Mouse (Mus musculus) forebrain, embryonic 14.5 days (tissue): ENCODE measurements around the gene Bach1. TPM values are rescaled to one million over a fixed set of nuclear protein-coding genes. Genes with fewer than 3 reads are reported as not detected.
A peak's percentile ranks its signal among the peaks of the same experiment; 100 is the strongest.

Experiments
- ATAC-seq: fragments of 200-750 bp; cut with Nextera tagmentation; 2 replicates; pipeline ENCODE4 v1.8.0; 2017; ENCODE audit warnings: mild to moderate bottlenecking, moderate library complexity
- DNase-seq: peaks from one replicate; pipeline ENCODE4 v3.0.0-alpha.2; 2015; ENCODE audit warnings: low spot score
- H3K27ac ChIP-seq: fragments of 300-500 bp; sonication (generic); 2 replicates; pipeline ENCODE4 v1.5.1; 2014; ENCODE audit warnings: low read depth, mild to moderate bottlenecking, control low read depth, low read length, moderate library complexity
- H3K27me3 ChIP-seq: fragments of 300-500 bp; sonication (generic); replicated peaks from 2 replicates; pipeline ENCODE4 v1.6.1; 2014; ENCODE audit warnings: low read length, control low read depth, mixed read lengths; ENCODE audit not compliant: control insufficient read depth, insufficient read depth
- H3K36me3 ChIP-seq: fragments of 300-500 bp; sonication (generic); 2 replicates; pipeline ENCODE4 v1.6.1; 2014; ENCODE audit warnings: low read length, control low read depth; ENCODE audit not compliant: control insufficient read depth, insufficient read depth
- H3K4me1 ChIP-seq: fragments of 300-500 bp; sonication (generic); 2 replicates; pipeline ENCODE4 v1.6.1; 2014; ENCODE audit warnings: antibody characterized with exemption, low read length, control low read depth; ENCODE audit not compliant: control insufficient read depth, insufficient read depth
- H3K4me2 ChIP-seq: fragments of 300-500 bp; sonication (generic); 2 replicates; pipeline ENCODE4 v1.6.1; 2014; ENCODE audit warnings: mild to moderate bottlenecking, control low read depth, low read length
- H3K4me3 ChIP-seq: fragments of 300-500 bp; sonication (generic); 2 replicates; pipeline ENCODE4 v1.5.1; 2014; ENCODE audit warnings: low read depth, low read length, control low read depth
- H3K9ac ChIP-seq: fragments of 300-500 bp; sonication (generic); 2 replicates; pipeline ENCODE4 v1.6.1; 2014; ENCODE audit warnings: mild to moderate bottlenecking, low read length, control low read depth, moderate library complexity
- H3K9me3 ChIP-seq: fragments of 300-500 bp; sonication (generic); replicated peaks from 2 replicates; pipeline ENCODE4 v1.6.1; 2016; ENCODE audit warnings: low read length, control low read depth, mixed read lengths; ENCODE audit not compliant: control insufficient read depth
- WGBS: fragments of 180-500 bp; shearing (Covaris S2); extraction: QIAGEN DNeasy Blood & Tissue Kit; methylation state at CpG from one replicate; pipeline ENCODE4 v1.1.7; 2014; 5-methylcytosine and 5-hydroxymethylcytosine counted together
- polyA plus RNA-seq: library from polyadenylated mRNA; unstranded; fragments of >200 nt; fragmentation: Nextera tagmentation; extraction: Ambion mirVana; gene quantifications from 2 replicates; pipeline ENCODE4 v1.2.1, GENCODE M21; 2014

The Bach1 gene
- polyA plus RNA-seq, 1 experiment from 2014 or later, result 17.2 TPM

GRCm38 (mm10) chr16:87734868-87735381 lies 36.2 kb downstream of the Bach1 start:
- no peaks in the 10 kb centered on the region for H3K9me3 ChIP-seq
- ATAC-seq, result no peak
- H3K36me3 ChIP-seq, result peaks cover 17% of the 10 kb centered on the region
- H3K9ac ChIP-seq, result no peak overlapping the region
- H3K4me2 ChIP-seq, result no peak overlapping the region
- no peak overlapping the region for H3K4me3 ChIP-seq
- H3K27me3 ChIP-seq, result no peaks in the 10 kb centered on the region
- H3K4me1 ChIP-seq, result no peaks in the 10 kb centered on the region
- no peak overlapping the region for H3K27ac ChIP-seq
- 88% methylated on average over 4 of the region's 4 CpGs for WGBS
- no peak for DNase-seq

GRCm38 (mm10) chr16:87736106-87736505 lies 37.4 kb downstream of the Bach1 start:
- peak; percentile 6 for DNase-seq
- Histone ChIP-seq H3K9me3 (no peaks in the 10 kb centered on the region), H3K4me2 (no peak overlapping the region), H3K36me3 (peaks cover 5% of the 10 kb centered on the region), H3K4me3 (no peak overlapping the region), H3K4me1 (no peaks in the 10 kb centered on the region), H3K9ac (no peak overlapping the region), H3K27me3 (no peaks in the 10 kb centered on the region), H3K27ac (no peak overlapping the region)
- WGBS, result 78% methylated on average over 11 of the region's 11 CpGs
- ATAC-seq, result no peak

- no peak overlapping the region for H3K9ac ChIP-seq
- no peak for ATAC-seq
- peaks cover 2% of the 10 kb centered on the region; the same call in 1 of the 2 replicates for H3K36me3 ChIP-seq
- 75% methylated on average over 8 of the region's 8 CpGs for WGBS
- H3K27ac ChIP-seq, result no peak overlapping the region
- DNase-seq, result no peak
- no peaks in the 10 kb centered on the region for H3K4me1 ChIP-seq
- no peak overlapping the region for H3K4me2 ChIP-seq
- no peak overlapping the region for H3K4me3 ChIP-seq
- no peaks in the 10 kb centered on the region for H3K9me3 ChIP-seq
- no peaks in the 10 kb centered on the region for H3K27me3 ChIP-seq
Measured at GRCm38 (mm10) chr16:87737296-87737695, 38.6 kb downstream of the Bach1 start.

GRCm38 (mm10) chr16:87737842-87738639 lies 39.3 kb downstream of the Bach1 start:
- WGBS, result 92% methylated on average over 21 of the region's 21 CpGs
- Histone ChIP-seq H3K9me3 (no peaks in the 10 kb centered on the region), H3K4me1 (no peaks in the 10 kb centered on the region), H3K36me3 (peaks cover 2% of the 10 kb centered on the region; the same call in 1 of the 2 replicates), H3K27me3 (no peaks in the 10 kb centered on the region), H3K9ac (no peak overlapping the region), H3K27ac (no peak overlapping the region), H3K4me2 (no peak overlapping the region), H3K4me3 (no peak overlapping the region)
- DNase-seq, result no peak
- no peak for ATAC-seq

- WGBS, result 88% methylated on average over 9 of the region's 9 CpGs
- Histone ChIP-seq H3K9me3 (no peaks in the 10 kb centered on the region), H3K4me2 (no peak overlapping the region), H3K27me3 (no peaks in the 10 kb centered on the region), H3K36me3 (no peaks in the 10 kb centered on the region), H3K4me1 (no peaks in the 10 kb centered on the region), H3K27ac (no peak overlapping the region), H3K4me3 (no peak overlapping the region), H3K9ac (no peak overlapping the region)
- DNase-seq (no peak), ATAC-seq (no peak)
Measured at GRCm38 (mm10) chr16:87741034-87741715, 42.4 kb downstream of the Bach1 start.

- no peak for ATAC-seq
- Histone ChIP-seq H3K4me2 (no peak overlapping the region), H3K9ac (no peak overlapping the region), H3K4me1 (no peaks in the 10 kb centered on the region), H3K4me3 (no peak overlapping the region), H3K27me3 (no peaks in the 10 kb centered on the region), H3K27ac (no peak overlapping the region), H3K9me3 (no peaks in the 10 kb centered on the region), H3K36me3 (no peaks in the 10 kb centered on the region)
- DNase-seq, result no peak
- 30% methylated on average over 3 of the region's 3 CpGs for WGBS
Measured at GRCm38 (mm10) chr16:87743661-87744060, 44.9 kb downstream of the Bach1 start.

GRCm38 (mm10) chr16:87744338-87744737 lies 45.6 kb downstream of the Bach1 start:
- H3K9ac ChIP-seq, result no peak overlapping the region
- no peaks in the 10 kb centered on the region for H3K27me3 ChIP-seq
- no peak for DNase-seq
- no peak overlapping the region for H3K27ac ChIP-seq
- ATAC-seq, result no peak
- no peak overlapping the region for H3K4me2 ChIP-seq
- H3K36me3 ChIP-seq, result no peaks in the 10 kb centered on the region
- H3K4me3 ChIP-seq, result no peak overlapping the region
- no peaks in the 10 kb centered on the region for H3K4me1 ChIP-seq
- WGBS, result 82% methylated on average over 2 of the region's 2 CpGs
- no peaks in the 10 kb centered on the region for H3K9me3 ChIP-seq

- peak; percentile 19 for DNase-seq
- no peaks in the 10 kb centered on the region for H3K4me1 ChIP-seq
- no peaks in the 10 kb centered on the region for H3K27me3 ChIP-seq
- H3K27ac ChIP-seq, result no peak overlapping the region
- 69% methylated on average over 8 of the region's 8 CpGs for WGBS
- H3K9me3 ChIP-seq, result no peaks in the 10 kb centered on the region
- ATAC-seq, result no peak
- no peak overlapping the region for H3K4me2 ChIP-seq
- no peak overlapping the region for H3K9ac ChIP-seq
- H3K4me3 ChIP-seq, result no peak overlapping the region
- no peaks in the 10 kb centered on the region for H3K36me3 ChIP-seq
Measured at GRCm38 (mm10) chr16:87745192-87745945, 46.6 kb downstream of the Bach1 start.
